Mouse (Mus musculus): ENCODE measurements around the gene Angpt4.

Angpt4 gene

DNA sequence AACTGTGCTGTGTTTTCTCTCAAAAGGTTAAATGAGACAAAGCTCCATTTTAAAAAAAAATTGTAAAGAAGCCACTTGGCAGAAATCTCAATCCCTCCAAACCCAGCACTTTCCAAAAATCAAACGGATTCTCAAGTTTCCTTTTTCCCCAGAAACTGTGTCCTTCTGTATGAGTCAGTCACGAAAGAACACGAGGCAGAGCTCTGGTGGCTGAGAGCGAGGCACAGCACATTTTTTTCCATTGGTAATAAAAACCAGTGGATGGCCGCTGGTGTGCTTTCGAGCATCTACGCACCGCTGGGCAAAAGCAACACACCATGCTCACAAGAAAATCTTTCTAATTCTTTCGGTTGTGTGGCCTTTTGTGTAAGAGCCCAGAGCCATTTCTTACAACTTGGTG, 73.0 kb downstream of the Angpt4 start:
- DNase-seq (ENCODE audit: low read depth), result no peak

DNA sequence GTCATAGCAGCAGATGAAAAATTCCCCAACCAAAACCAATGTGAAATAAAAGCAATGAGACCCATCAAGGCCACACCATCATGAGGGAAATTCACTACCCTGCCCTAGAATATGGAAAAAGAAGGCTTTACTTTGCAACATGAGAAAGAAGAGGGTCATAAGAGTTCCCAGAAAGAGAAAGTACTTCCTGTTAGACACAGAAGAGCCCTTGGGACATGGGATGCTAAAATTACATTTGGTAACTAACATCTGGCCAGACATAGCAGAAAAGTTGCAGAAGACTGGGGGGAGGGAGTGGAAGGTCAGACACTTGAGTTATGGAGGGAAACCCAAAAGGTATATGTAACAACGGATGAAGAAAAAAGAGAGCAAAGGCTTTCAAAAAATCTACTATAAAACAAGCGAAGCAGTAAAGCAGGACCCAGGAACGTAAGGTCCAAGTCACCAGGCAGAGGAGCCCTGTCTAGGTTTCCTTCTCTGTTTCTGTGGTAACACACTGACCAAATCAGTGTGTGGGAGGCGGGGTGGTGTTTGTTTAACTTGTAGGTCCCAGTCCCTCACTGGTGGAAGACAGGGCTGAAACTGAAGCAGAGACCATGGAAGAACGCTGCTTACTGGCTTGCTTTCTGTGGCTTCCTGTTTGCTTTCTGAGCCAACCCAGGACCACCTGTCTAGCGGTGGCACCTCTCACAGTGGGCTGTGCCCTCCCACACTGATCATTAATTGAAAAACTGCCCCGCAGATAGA, 74.6 kb downstream of the Angpt4 start:
- DNase-seq (ENCODE audit: low read depth), result no peak

DNA sequence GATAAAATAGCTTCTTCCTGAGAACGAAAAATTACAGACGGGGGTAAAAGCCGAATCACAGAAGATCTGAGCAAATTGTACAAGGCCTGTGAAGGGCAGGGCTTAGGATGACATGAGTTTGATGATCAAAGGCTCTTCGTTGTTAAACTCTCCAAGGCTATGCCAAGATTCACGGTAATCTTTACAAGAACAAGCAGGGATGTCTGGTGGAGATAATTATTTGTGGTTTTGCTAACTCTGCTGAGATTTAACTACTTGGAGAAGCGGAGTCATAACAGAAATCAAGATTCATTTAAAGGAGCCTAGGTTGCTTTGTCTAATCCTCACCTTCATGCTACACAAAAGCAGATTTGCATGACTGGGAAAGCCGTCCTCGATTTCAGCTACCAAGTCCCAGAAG, 75.9 kb downstream of the Angpt4 start:
- DNase-seq (ENCODE audit: low read depth), result no peak

DNA sequence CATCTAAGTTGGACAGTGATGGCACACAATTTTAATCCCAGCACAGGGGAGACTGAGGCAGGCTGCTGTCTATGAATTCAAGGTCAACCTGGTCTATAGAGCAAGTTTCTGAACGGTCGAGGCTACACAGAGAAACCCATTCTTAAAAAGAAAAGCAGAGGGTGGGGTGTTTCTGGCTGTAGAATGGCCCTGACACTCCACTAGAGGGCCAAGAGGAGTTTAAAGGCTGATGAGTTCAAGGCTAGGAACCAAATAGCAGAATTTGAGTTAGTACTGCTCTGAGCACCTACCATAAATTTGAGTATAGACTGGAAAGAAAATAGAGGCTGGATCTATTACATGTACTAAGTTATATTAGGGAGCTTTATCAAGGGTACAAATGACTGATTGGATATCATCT, 78.0 kb downstream of the Angpt4 start:
- no peak for DNase-seq (ENCODE audit: low read depth)

DNA sequence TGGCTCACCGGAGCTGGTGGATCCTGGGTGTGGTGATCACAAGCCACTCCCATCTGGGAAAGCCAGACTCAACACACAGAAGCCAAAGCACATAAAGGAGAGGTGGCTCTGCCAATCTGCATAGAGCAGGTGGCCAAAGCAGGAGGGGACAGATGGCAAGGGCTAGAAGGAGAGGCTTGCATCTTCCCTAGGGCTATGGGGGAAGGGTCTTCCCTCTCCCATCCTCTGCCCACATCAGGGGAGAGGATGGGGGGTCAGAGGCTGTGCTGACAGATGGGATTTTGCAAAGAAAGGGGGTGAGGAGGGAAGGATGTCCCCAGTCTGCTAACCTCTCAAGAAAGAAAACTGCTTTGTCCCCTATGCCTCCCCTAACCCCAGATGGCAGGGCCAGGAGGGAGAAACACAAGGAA, 80.0 kb downstream of the Angpt4 start:
- no peak for DNase-seq (ENCODE audit: low read depth)

DNA sequence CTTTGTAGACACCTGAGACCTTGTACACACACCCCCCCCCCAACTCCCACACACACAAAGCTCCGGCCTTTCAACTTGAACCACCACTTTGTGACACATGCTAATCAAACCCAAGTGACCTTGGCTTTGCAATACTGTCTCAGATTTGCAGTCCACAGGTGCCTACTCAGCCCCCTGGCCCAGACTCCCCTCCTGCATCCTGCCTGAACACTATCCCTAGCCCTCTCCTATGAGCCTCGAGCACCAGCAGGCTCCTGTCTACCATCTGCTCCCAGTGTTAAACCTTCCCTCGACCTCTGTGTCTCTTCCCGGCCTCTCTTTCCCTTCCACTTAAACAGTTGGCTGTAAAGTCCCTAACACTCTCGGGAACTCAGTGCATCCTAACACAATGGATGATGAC, 80.4 kb downstream of the Angpt4 start:
- DNase-seq (ENCODE audit: low read depth), result no peak

DNA sequence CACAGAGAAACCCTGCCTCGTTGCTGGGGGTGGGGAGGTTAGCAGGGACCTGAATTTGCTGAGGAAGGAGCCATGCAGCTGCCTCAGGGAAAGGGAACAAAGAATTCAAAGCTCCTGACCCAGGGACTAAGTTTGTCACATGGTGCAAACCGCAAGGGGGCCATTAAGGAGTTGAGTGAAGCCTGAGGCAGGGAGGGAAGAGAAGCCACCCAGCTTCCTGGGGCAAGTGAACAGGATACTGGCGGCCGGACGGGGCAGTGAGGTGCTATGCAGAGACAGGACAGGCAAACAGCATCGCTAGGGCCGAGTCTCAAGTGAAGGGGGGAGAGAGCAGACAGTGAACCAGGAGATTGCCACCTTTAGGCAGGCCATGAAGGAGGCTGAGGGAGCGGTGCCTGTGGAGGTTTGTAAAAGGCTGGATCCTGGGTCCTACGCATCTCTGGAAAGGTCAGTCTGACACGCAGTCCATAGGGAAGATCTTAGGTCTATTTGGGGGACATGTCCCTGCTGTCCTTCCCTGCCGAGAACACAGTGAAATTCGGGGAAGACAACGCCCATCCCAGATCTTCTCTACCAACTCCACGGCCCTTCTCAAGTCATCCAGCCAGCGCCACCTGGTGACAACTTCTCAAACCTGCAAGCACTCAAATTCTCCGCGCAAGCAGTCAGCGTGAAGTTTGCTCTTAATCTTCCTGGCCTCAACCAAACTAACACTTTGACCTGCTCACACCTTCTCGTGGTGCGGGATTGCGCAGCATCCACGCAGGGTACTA, 83.5 kb downstream of the Angpt4 start:
- DNase-seq (ENCODE audit: low read depth), result peak; percentile 88
